Mouse (Mus musculus) limb, embryonic 10.5 days (tissue): ENCODE data around the gene Cldn34b2. TPM values are rescaled to one million over a fixed set of nuclear protein-coding genes. Genes with fewer than 3 reads are reported as not detected.
"Not testable (repeated sequence)": the region's sequence is repeated elsewhere in the genome, so short reads cannot be mapped to it uniquely, and the experiment has no call there.

Source experiments
- DNase-seq: peaks from one replicate; pipeline ENCODE4 v3.0.0-alpha.2; 2017; ENCODE audit warnings: low spot score
- H3K27ac ChIP-seq: fragments of 300-500 bp; sonication (generic); 2 replicates; pipeline ENCODE4 v1.5.1; 2016; ENCODE audit warnings: mild to moderate bottlenecking
- H3K27me3 ChIP-seq: fragments of 300-500 bp; sonication (generic); 2 replicates; pipeline ENCODE4 v1.6.1; 2016; ENCODE audit warnings: low read depth, mild to moderate bottlenecking; ENCODE audit not compliant: poor library complexity, severe bottlenecking
- H3K36me3 ChIP-seq: fragments of 300-500 bp; sonication (generic); 2 replicates; pipeline ENCODE4 v1.6.1; 2016; ENCODE audit warnings: mild to moderate bottlenecking, moderate library complexity
- H3K4me1 ChIP-seq: fragments of 300-500 bp; sonication (generic); 2 replicates; pipeline ENCODE4 v1.6.1; 2016
- H3K4me3 ChIP-seq: fragments of 300-500 bp; sonication (generic); 2 replicates; pipeline ENCODE4 v1.5.1; 2016; ENCODE audit warnings: mild to moderate bottlenecking, moderate library complexity
- H3K9me3 ChIP-seq: fragments of 300-500 bp; sonication (generic); replicated peaks from 2 replicates; pipeline ENCODE4 v1.6.1; 2016; ENCODE audit warnings: mild to moderate bottlenecking
- WGBS: fragments of 180-500 bp; shearing (Covaris S2); methylation state at CpG from one replicate; pipeline ENCODE4 v1.1.7; 2016; 5-methylcytosine and 5-hydroxymethylcytosine counted together
- polyA plus RNA-seq: library from polyadenylated mRNA; unstranded; fragments of >200 nt; fragmentation: Nextera tagmentation; extraction: Ambion mirVana; gene quantifications from 2 replicates; pipeline ENCODE4 v1.2.1, GENCODE M21; 2016

The Cldn34b2 gene
- polyA plus RNA-seq = not detected in 2 replicates

GRCm38 (mm10) chrX:155128312-155128711 lies at the start of gene Cldn34b2:
TSS of gene Cldn34b2 (minus strand) at chrX:155128412.
- H3K27ac ChIP-seq, H3K4me1 ChIP-seq, H3K36me3 ChIP-seq, H3K27me3 ChIP-seq, DNase-seq, H3K9me3 ChIP-seq, H3K4me3 ChIP-seq: not testable (repeated sequence)
- WGBS = 77% methylated on average over 3 of the region's 3 CpGs

DNA sequence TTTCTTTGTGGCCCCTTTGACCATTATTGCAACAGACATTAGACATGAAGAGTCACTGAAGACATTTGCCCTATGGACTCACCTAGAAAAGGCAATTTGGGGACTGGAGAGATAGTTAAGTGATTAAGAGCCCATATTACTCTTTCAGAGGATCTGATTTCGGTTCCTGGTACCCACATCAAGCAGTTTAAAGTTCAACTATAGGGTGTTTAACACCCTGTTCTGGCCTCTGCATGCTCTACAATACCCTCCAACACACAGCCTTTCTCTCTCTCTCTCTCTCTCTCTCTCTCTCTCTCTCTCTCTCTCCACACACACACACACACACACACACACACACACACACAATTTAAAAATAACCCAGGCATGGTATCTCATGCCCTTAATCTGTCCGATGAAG lies 49.4 kb upstream of the Cldn34b2 start:
- H3K9me3 ChIP-seq = no peaks in the 10 kb centered on the region
- no peaks in the 10 kb centered on the region for H3K27me3 ChIP-seq
- DNase-seq = no peak
- 64% methylated on average over 2 of the region's 2 CpGs for WGBS
- no peaks in the 10 kb centered on the region for H3K36me3 ChIP-seq
- no peak overlapping the region for H3K27ac ChIP-seq
- no peak overlapping the region for H3K4me3 ChIP-seq
- H3K4me1 ChIP-seq = no peaks in the 10 kb centered on the region

GRCm38 (mm10) chrX:155177230-155177629 lies 49.0 kb upstream of the Cldn34b2 start:
- Histone ChIP-seq H3K4me3 (no peak overlapping the region), H3K36me3 (no peaks in the 10 kb centered on the region), H3K9me3 (no peaks in the 10 kb centered on the region), H3K27me3 (no peaks in the 10 kb centered on the region), H3K27ac (no peak overlapping the region), H3K4me1 (no peaks in the 10 kb centered on the region)
- no peak for DNase-seq
- WGBS = 77% methylated on average over 2 of the region's 2 CpGs

GRCm38 (mm10) chrX:155175568-155175967 lies 47.4 kb upstream of the Cldn34b2 start:
- no peak for DNase-seq
- no peak overlapping the region for H3K27ac ChIP-seq
- no peaks in the 10 kb centered on the region for H3K36me3 ChIP-seq
- no peaks in the 10 kb centered on the region for H3K9me3 ChIP-seq
- no peaks in the 10 kb centered on the region for H3K27me3 ChIP-seq
- H3K4me3 ChIP-seq = no peak overlapping the region
- no peaks in the 10 kb centered on the region for H3K4me1 ChIP-seq
- WGBS = 61% methylated on average over 4 of the region's 4 CpGs

DNA sequence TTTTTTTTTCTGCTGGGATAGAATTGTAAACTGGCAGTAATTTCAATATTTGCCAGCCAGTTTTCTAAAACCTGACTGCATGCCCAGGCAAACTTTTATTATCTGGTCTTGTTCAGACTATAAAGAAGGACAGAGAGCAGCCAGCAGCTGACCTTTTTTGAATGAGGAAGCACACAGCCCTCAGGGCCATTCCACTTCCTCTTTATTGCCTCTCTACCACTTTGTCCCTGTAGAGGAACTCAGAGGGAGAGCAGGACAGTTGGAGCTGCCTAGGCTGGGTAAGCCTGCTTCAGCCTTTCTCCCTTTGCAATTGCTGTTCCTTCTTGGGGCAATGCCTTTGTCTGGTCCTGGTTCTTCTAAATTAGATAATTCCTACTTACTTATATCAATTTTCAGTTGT lies 44.1 kb upstream of the Cldn34b2 start:
- Histone ChIP-seq H3K27me3 (no peaks in the 10 kb centered on the region), H3K4me3 (no peak overlapping the region), H3K4me1 (no peaks in the 10 kb centered on the region), H3K27ac (no peak overlapping the region), H3K9me3 (no peaks in the 10 kb centered on the region), H3K36me3 (no peaks in the 10 kb centered on the region)
- DNase-seq = no peak

- WGBS = 55% methylated on average over 1 of the region's 1 CpGs
- Histone ChIP-seq H3K27me3 (no peaks in the 10 kb centered on the region), H3K4me3 (no peak overlapping the region), H3K36me3 (no peaks in the 10 kb centered on the region), H3K4me1 (no peaks in the 10 kb centered on the region), H3K9me3 (no peaks in the 10 kb centered on the region), H3K27ac (no peak overlapping the region)
- no peak for DNase-seq
Observed at GRCm38 (mm10) chrX:155171754-155172153, 43.5 kb upstream of the Cldn34b2 start.

DNA sequence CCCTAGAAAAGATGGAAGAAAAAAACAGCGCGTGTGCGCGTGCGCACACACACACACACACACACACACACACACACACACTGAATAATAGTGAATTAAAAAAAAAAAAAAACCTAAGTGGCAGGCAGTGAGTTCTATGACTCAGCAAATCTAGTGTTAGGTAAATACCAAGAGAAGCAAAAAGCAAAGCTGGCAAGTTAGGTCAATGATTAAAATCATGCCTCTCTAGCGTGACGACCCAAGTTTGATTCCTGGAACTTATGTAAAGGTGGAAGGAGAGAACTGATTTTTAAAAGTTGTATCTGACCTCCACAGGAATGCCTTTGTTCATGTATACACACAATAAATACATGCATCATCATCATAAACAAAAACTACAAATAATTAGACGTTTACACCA lies 41.7 kb upstream of the Cldn34b2 start:
- 94% methylated on average over 8 of the region's 8 CpGs for WGBS
- no peak overlapping the region for H3K27ac ChIP-seq
- no peaks in the 10 kb centered on the region for H3K27me3 ChIP-seq

DNA sequence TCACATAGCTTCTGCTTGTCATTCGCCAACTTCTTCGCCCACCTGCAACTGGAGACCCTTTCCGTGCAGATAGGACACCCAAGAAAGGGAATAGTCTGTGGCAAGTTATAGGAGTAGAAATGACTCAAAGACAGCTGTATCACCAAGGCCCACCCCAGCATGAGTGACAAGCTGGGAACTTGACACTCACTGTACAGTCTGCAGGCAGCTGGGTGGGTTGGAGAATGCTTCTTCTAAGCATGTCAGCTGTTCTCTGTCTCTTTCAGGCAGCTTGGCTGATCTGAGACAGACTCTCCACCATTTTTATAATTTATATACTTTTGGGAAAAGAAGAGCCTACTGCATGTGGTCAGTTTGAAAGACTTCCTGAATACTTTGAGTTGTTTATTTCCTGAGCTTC lies 39.5 kb upstream of the Cldn34b2 start:
- Histone ChIP-seq H3K4me1 (no peaks in the 10 kb centered on the region), H3K27me3 (no peaks in the 10 kb centered on the region), H3K9me3 (no peaks in the 10 kb centered on the region), H3K27ac (no peak overlapping the region), H3K36me3 (no peaks in the 10 kb centered on the region), H3K4me3 (no peak overlapping the region)
- WGBS = 93% methylated on average over 3 of the region's 3 CpGs
- DNase-seq = no peak

More for the DNA sequence above, 41.7 kb upstream of the Cldn34b2 start:
- no peaks in the 10 kb centered on the region for H3K9me3 ChIP-seq
- no peaks in the 10 kb centered on the region for H3K4me1 ChIP-seq
- DNase-seq = no peak
- H3K36me3 ChIP-seq = no peaks in the 10 kb centered on the region
- H3K4me3 ChIP-seq = no peak overlapping the region

DNA sequence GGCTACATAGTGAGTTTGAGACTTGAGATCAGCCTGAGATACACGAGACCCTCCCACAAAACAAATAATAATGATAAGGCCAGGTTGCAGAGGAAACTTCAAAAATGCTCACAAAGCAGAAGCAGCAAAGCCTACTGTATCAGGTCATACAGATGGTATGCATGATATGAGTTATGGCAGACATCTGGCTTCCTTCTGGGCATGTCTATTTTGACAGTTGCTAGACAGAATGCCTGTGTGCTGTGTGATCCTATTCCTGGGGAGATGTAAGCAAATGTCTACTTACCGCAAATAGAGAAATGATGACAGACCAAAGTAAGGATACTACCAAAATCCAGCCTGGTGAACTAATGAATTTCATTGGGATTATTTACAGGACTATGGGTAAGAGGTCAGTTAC lies 38.1 kb upstream of the Cldn34b2 start:
- Histone ChIP-seq H3K4me3 (no peak overlapping the region), H3K9me3 (no peaks in the 10 kb centered on the region), H3K4me1 (no peaks in the 10 kb centered on the region), H3K27ac (no peak overlapping the region), H3K36me3 (no peaks in the 10 kb centered on the region), H3K27me3 (no peaks in the 10 kb centered on the region)
- WGBS = 87% methylated on average over 2 of the region's 2 CpGs
- DNase-seq = no peak

GRCm38 (mm10) chrX:155163553-155163952 lies 35.3 kb upstream of the Cldn34b2 start:
- no peaks in the 10 kb centered on the region for H3K4me1 ChIP-seq
- no peaks in the 10 kb centered on the region for H3K36me3 ChIP-seq
- 88% methylated on average over 1 of the region's 1 CpGs for WGBS
- H3K27ac ChIP-seq = no peak overlapping the region
- no peaks in the 10 kb centered on the region for H3K27me3 ChIP-seq
- no peak for DNase-seq
- no peak overlapping the region for H3K4me3 ChIP-seq
- H3K9me3 ChIP-seq = no peaks in the 10 kb centered on the region

DNA sequence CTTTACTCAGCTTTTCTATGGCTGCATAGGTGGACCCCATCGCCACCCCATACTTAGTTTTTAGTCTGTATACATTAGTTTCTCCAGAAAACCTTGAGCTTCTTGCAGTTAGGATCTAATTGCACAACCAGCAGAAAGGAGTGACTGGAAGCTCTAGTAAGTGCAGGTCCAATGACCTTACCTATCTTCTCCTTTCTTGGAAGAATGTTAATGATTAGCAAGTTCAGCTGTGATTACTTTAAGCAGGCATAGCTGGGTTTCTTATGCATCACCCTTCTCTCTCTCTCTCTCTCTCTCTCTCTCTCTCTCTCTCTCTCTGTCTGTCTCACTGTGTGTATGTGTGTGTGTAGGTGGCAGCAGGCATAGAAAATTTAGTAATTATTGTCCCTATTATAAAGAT lies 23.7 kb upstream of the Cldn34b2 start:
- no peaks in the 10 kb centered on the region for H3K9me3 ChIP-seq
- no peaks in the 10 kb centered on the region for H3K27me3 ChIP-seq
- no peak for DNase-seq
- no peak overlapping the region for H3K27ac ChIP-seq
- H3K4me1 ChIP-seq = no peaks in the 10 kb centered on the region
- no peaks in the 10 kb centered on the region for H3K36me3 ChIP-seq
- WGBS = 100% methylated on average over 1 of the region's 1 CpGs
- no peak overlapping the region for H3K4me3 ChIP-seq

DNA sequence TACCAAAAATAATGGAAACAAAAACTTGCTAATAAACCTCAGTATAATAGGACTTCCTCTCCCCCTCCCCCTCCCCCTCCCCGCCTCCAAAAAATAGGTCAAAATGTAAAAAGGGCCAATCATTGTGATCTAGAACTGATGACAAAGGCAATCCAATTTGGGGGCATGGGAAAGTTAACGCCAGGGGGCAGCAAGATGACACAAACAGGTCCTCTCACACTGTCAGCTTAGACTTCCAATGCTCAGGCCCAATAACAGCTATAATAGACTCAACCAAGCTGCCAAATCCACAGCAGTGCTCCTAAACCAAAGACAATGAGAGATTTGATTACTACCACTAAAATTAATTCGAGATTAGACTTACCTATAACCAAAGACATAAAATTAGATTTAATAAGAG lies 16.5 kb upstream of the Cldn34b2 start:
- Histone ChIP-seq H3K36me3 (no peaks in the 10 kb centered on the region), H3K27ac (no peak overlapping the region), H3K9me3 (no peaks in the 10 kb centered on the region), H3K27me3 (no peaks in the 10 kb centered on the region), H3K4me1 (no peaks in the 10 kb centered on the region), H3K4me3 (no peak overlapping the region)
- 18% methylated on average over 3 of the region's 3 CpGs for WGBS
- peak; percentile 28 for DNase-seq

DNA sequence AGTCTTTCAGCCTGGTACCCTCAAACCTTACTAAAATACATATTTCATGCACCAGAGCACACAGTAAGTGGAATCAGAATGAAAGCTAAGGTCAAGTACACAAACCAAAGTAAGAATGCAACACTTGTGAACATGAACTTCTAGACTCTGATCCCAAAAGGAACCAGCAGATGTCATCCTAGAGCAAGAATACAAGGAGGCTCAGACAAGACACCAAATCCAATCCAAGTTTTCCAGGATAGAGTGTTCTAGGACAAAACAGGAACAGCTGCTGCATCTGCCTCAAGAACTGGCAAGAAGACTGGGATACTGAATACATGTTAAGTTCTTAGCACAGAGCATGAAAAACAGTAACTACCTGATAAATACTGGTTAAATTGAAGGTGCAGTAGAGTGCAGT lies 30.2 kb downstream of the Cldn34b2 start:
- no peak for DNase-seq
- no peaks in the 10 kb centered on the region for H3K4me1 ChIP-seq
- no peaks in the 10 kb centered on the region for H3K36me3 ChIP-seq
- H3K4me3 ChIP-seq = no peak overlapping the region
- no peak overlapping the region for H3K27ac ChIP-seq
- H3K27me3 ChIP-seq = no peaks in the 10 kb centered on the region
- no peaks in the 10 kb centered on the region for H3K9me3 ChIP-seq

GRCm38 (mm10) chrX:155093566-155093965 lies 34.6 kb downstream of the Cldn34b2 start, which contains the start of gene Magea2:
TSS of gene Magea2 (minus strand) at chrX:155093666.
- WGBS = 79% methylated on average over 3 of the region's 4 CpGs
- DNase-seq, H3K27me3 ChIP-seq, H3K4me3 ChIP-seq, H3K4me1 ChIP-seq, H3K36me3 ChIP-seq, H3K9me3 ChIP-seq, H3K27ac ChIP-seq: not testable (repeated sequence)
